Mouse (Mus musculus) G1E (cell line): ENCODE results near the gene Ebf3. TPM values are rescaled to one million over a fixed set of nuclear protein-coding genes. Genes with fewer than 3 reads are reported as not detected.

Experiments
- ATAC-seq: 2 replicates; pipeline ENCODE4 v1.8.0; 2016; ENCODE audit warnings: mild to moderate bottlenecking; ENCODE audit not compliant: insufficient number of reproducible peaks, poor library complexity, low FRiP score, severe bottlenecking; ENCODE audit errors: extremely low read depth
- DNase-seq: peaks from one replicate; pipeline ENCODE4 v3.0.0; 2012; ENCODE audit warnings: low spot score
- H3K27me3 ChIP-seq: 2 replicates; pipeline ENCODE4 v1.6.1; 2012; ENCODE audit warnings: mild to moderate bottlenecking, low read length, inconsistent platforms; ENCODE audit not compliant: insufficient read depth
- H3K36me3 ChIP-seq: replicated peaks from 2 replicates; pipeline ENCODE3; 2012; ENCODE audit warnings: mild to moderate bottlenecking, inconsistent platforms
- H3K4me1 ChIP-seq: 2 replicates; pipeline ENCODE4 v1.6.1; 2012; ENCODE audit warnings: low read depth, low read length, inconsistent platforms, mixed read lengths; ENCODE audit not compliant: insufficient read depth
- H3K4me3 ChIP-seq: 2 replicates; pipeline ENCODE4 v1.5.1; 2012; ENCODE audit warnings: low read depth, mild to moderate bottlenecking, inconsistent platforms, low read length, moderate library complexity, mixed read lengths
- H3K9me3 ChIP-seq: replicated peaks from 2 replicates; pipeline ENCODE4 v1.6.1; 2012; ENCODE audit warnings: inconsistent platforms
- CTCF ChIP-seq: IDR thresholded peaks from 2 replicates; pipeline ENCODE4 v1.5.1; 2012; ENCODE audit warnings: low read depth, low read length, inconsistent platforms, mixed read lengths
- GATA1 ChIP-seq: IDR thresholded peaks from 2 replicates; pipeline ENCODE4 v1.6.1; 2012; ENCODE audit warnings: borderline replicate concordance, low read length, inconsistent platforms, mixed read lengths
- GATA2 ChIP-seq: IDR thresholded peaks from 2 replicates; pipeline ENCODE4 v1.6.1; 2012; ENCODE audit warnings: low read depth, low read length, inconsistent platforms, borderline replicate concordance
- POLR2AphosphoS5 ChIP-seq: IDR thresholded peaks from 2 replicates; pipeline ENCODE4 v1.6.1; 2012; ENCODE audit warnings: low read depth, low read length, inconsistent platforms; ENCODE audit not compliant: insufficient replicate concordance
- TAL1 ChIP-seq: conservative IDR thresholded peaks from 2 replicates; pipeline ENCODE4 v1.6.1; 2012; ENCODE audit warnings: low read depth, low read length, inconsistent platforms, mixed read lengths
- polyA plus RNA-seq: library from polyadenylated mRNA; stranded (reverse); fragments of >175 nt; gene quantifications from 2 replicates; pipeline ENCODE4 v1.2.3, GENCODE M21; 2012
- total RNA-seq, 2 experiments: library from RNA; stranded (forward) in 1 of 2; stranded (reverse) in 1 of 2; fragments of 200-1000 nt in 1 of 2; fragments of >200 nt in 1 of 2; fragmentation: Nextera tagmentation in 1 of 2; gene quantifications; 2 replicates each; pipeline ENCODE4 v1.2.3; 2014 to 2017

Gene Ebf3
- total and polyA plus RNA-seq, 3 experiments = 0.16 TPM; not detected in 2

DNA sequence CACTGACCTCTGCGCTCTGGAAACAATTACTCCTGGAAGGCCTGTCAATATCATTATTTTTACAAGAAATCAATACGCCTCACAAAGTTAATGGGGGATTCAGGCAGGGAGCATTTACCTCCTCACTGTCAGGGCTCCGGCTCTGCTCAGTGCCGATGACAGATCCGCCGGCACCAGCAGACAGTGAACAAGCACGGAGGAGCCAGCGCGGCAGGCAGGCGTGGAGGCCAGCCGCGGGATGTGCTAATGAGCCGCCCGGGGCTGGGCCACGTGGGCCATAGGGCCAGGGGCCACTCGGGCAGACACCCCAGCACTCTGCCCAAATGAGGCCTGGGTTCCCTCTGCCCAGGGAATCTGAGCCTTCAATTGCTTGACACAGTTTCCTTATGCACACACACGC lies 47.7 kb downstream of the Ebf3 start:
- ATAC-seq (no peak), DNase-seq (no peak)
- H3K36me3 ChIP-seq = no peaks in the 10 kb centered on the region
- no peaks in the 10 kb centered on the region for H3K27me3 ChIP-seq
- peak overlapping the region; percentile 20; the same call in 1 of the 2 replicates for H3K4me3 ChIP-seq
- H3K4me1 ChIP-seq = no peaks in the 10 kb centered on the region
- peaks cover 75% of the 10 kb centered on the region for H3K9me3 ChIP-seq
- no peak for TF ChIP-seq GATA1
- no peak for TF ChIP-seq TAL1
- no peak for TF ChIP-seq POLR2AphosphoS5
- TF ChIP-seq GATA2 = no peak
- TF ChIP-seq CTCF = no peak

DNA sequence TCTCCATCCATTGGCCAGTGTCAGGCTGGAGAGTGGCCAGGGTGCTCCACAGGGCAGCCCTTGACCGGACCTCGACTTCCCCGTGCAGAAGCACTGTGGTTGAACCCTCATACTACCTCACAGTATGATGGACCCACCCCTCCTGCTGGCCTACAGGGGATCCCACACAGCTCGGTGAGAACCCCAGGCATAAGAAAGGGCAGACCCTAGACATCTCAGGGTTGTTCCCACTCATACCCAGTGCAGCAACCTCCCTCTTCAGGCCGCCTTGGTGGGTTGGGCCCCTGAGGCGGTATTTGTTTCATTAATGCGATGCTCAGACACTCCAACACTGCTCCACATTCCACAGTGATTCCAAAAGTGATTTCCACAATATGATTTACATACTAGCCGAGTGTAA lies 51.9 kb downstream of the Ebf3 start:
- Histone ChIP-seq H3K36me3 (no peaks in the 10 kb centered on the region), H3K4me3 (no peak overlapping the region), H3K9me3 (peaks cover 77% of the 10 kb centered on the region), H3K4me1 (no peaks in the 10 kb centered on the region), H3K27me3 (no peaks in the 10 kb centered on the region)
- TF ChIP-seq TAL1 (no peak), GATA1 (no peak), CTCF (no peak), GATA2 (no peak), POLR2AphosphoS5 (no peak)
- no peak for DNase-seq
- ATAC-seq = no peak

GRCm38 (mm10) chr7:137246213-137246872 lies 67.9 kb downstream of the Ebf3 start:
- DNase-seq (no peak), ATAC-seq (no peak)
- H3K4me3 ChIP-seq = no peak overlapping the region
- TF ChIP-seq CTCF (no peak), GATA2 (no peak)
- H3K4me1 ChIP-seq = no peaks in the 10 kb centered on the region
- H3K27me3 ChIP-seq = no peaks in the 10 kb centered on the region
- peaks cover 75% of the 10 kb centered on the region for H3K9me3 ChIP-seq
- H3K36me3 ChIP-seq = no peaks in the 10 kb centered on the region

GRCm38 (mm10) chr7:137244839-137245238 lies 69.4 kb downstream of the Ebf3 start:
- ATAC-seq (no peak), DNase-seq (no peak)
- no peaks in the 10 kb centered on the region for H3K27me3 ChIP-seq
- H3K4me3 ChIP-seq = no peak overlapping the region
- no peaks in the 10 kb centered on the region for H3K4me1 ChIP-seq
- peaks cover 81% of the 10 kb centered on the region for H3K9me3 ChIP-seq
- H3K36me3 ChIP-seq = no peaks in the 10 kb centered on the region
- TF ChIP-seq POLR2AphosphoS5 = no peak
- no peak for TF ChIP-seq TAL1
- TF ChIP-seq GATA2 = no peak
- TF ChIP-seq CTCF = no peak
- no peak for TF ChIP-seq GATA1

DNA sequence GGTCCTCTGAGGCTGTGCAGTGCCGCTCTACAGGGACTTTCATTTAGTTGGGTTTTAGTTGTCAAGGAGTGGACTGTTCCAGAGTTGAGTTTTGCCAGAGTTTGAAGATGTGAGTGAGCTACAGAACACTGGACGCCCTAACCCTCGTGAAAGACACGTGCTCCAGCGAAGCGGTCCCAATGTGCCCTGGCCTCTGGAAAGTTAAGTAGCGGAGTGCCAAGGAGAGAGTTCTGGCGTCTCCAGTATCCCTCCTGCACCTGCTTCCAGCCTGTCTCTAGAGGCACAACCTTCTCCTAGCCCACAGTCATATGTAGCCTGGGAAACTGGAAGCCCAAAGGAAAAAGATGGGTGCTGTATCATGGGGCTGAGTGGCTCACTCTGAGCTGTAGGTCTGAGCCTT lies 73.8 kb downstream of the Ebf3 start:
- no peak for ATAC-seq
- TF ChIP-seq CTCF = no peak
- no peak for TF ChIP-seq GATA1
- no peak for TF ChIP-seq TAL1
- no peak for TF ChIP-seq GATA2
- TF ChIP-seq POLR2AphosphoS5 = no peak

GRCm38 (mm10) chr7:137239542-137240133 lies 74.6 kb downstream of the Ebf3 start:
- H3K36me3 ChIP-seq = no peaks in the 10 kb centered on the region
- peaks cover 77% of the 10 kb centered on the region for H3K9me3 ChIP-seq
- no peak for TF ChIP-seq GATA2
- ATAC-seq (no peak), DNase-seq (no peak)
- H3K27me3 ChIP-seq = no peaks in the 10 kb centered on the region
- no peaks in the 10 kb centered on the region for H3K4me1 ChIP-seq
- no peak overlapping the region for H3K4me3 ChIP-seq

More for the DNA sequence above, 73.8 kb downstream of the Ebf3 start:
- Histone ChIP-seq H3K27me3 (no peaks in the 10 kb centered on the region), H3K36me3 (no peaks in the 10 kb centered on the region), H3K9me3 (peaks cover 77% of the 10 kb centered on the region), H3K4me3 (no peak overlapping the region), H3K4me1 (no peaks in the 10 kb centered on the region)
- DNase-seq = no peak

DNA sequence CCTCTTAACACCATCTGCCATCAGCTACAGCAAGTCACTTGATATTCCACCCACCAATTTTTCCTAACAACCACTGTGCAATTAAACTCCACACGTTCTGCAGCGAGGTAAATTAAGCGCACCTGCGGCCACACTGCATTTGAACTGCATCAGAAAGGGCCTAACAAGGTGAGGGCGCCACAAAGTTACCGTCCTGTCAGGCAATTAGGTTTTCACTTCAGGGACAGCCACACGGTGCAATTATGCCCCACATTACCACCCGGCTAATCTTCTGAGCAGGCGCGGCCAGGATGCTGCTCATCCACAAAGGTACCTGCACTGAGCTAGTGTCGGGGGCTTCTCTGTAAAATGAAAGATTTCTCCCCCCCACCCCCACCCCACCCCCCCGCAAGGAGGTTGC lies 76.8 kb downstream of the Ebf3 start:
- no peak overlapping the region for H3K4me3 ChIP-seq
- H3K4me1 ChIP-seq = no peaks in the 10 kb centered on the region
- DNase-seq (no peak), ATAC-seq (no peak)
- H3K36me3 ChIP-seq = no peaks in the 10 kb centered on the region
- no peaks in the 10 kb centered on the region for H3K27me3 ChIP-seq
- H3K9me3 ChIP-seq = peaks cover 65% of the 10 kb centered on the region
- no peak for TF ChIP-seq GATA2
- TF ChIP-seq POLR2AphosphoS5 = no peak
- TF ChIP-seq GATA1 = no peak
- TF ChIP-seq TAL1 = no peak
- TF ChIP-seq CTCF = no peak
